Mouse (Mus musculus): Measurements from ENCODE around the gene Pex14. TPM values are rescaled to one million over a fixed set of nuclear protein-coding genes. Genes with fewer than 3 reads are reported as not detected.

Gene Pex14
- polyA plus RNA-seq, 1 experiment from 2014 or later: 36.0 TPM

GRCm38 (mm10) chr4:148964541-148965310, 134.9 kb downstream of the Pex14 start:
- no peak overlapping the region for H3K4me2 ChIP-seq
- H3K9ac ChIP-seq: no peak overlapping the region
- no peak overlapping the region for H3K27ac ChIP-seq
- ATAC-seq (replicated peaks; ENCODE audit: insufficient number of reproducible peaks, insufficient read depth, low FRiP score, low read depth): no peak
- no peaks in the 10 kb centered on the region for H3K9me3 ChIP-seq (replicated peaks)
- peaks cover 56% of the 10 kb centered on the region for H3K4me1 ChIP-seq (replicated peaks)
- no peak overlapping the region for H3K4me3 ChIP-seq
- no peaks in the 10 kb centered on the region for H3K36me3 ChIP-seq
- WGBS: 85% methylated on average over 10 of the region's 10 CpGs
- no peaks in the 10 kb centered on the region for H3K27me3 ChIP-seq

GRCm38 (mm10) chr4:148962096-148962495, 137.6 kb downstream of the Pex14 start:
- H3K4me2 ChIP-seq: peak overlapping the region; percentile 59; the same call in 1 of the 2 replicates
- WGBS: 83% methylated on average over 1 of the region's 1 CpGs
- H3K9me3 ChIP-seq (replicated peaks): no peaks in the 10 kb centered on the region
- H3K4me3 ChIP-seq: no peak overlapping the region
- H3K4me1 ChIP-seq (replicated peaks): peaks cover 49% of the 10 kb centered on the region
- no peak overlapping the region; the same call in 1 of the 2 replicates for H3K9ac ChIP-seq
- no peaks in the 10 kb centered on the region for H3K27me3 ChIP-seq
- no peaks in the 10 kb centered on the region for H3K36me3 ChIP-seq
- ATAC-seq (replicated peaks; ENCODE audit: insufficient number of reproducible peaks, insufficient read depth, low FRiP score, low read depth): no peak
- H3K27ac ChIP-seq: peak overlapping the region; percentile 96; the same call in 1 of the 2 replicates

GRCm38 (mm10) chr4:148961081-148961480, 138.6 kb downstream of the Pex14 start:
- H3K27me3 ChIP-seq: no peaks in the 10 kb centered on the region
- WGBS: 86% methylated on average over 19 of the region's 19 CpGs
- peak overlapping the region; percentile 31 for H3K4me3 ChIP-seq
- H3K9me3 ChIP-seq (replicated peaks): no peaks in the 10 kb centered on the region
- peak overlapping the region; percentile 96 for H3K27ac ChIP-seq
- no peak for ATAC-seq (replicated peaks; ENCODE audit: insufficient number of reproducible peaks, insufficient read depth, low FRiP score, low read depth)
- H3K4me1 ChIP-seq (replicated peaks): peaks cover 46% of the 10 kb centered on the region
- H3K9ac ChIP-seq: peak overlapping the region; percentile 44
- no peaks in the 10 kb centered on the region for H3K36me3 ChIP-seq
- H3K4me2 ChIP-seq: peak overlapping the region; percentile 59

- Histone ChIP-seq H3K9me3 (replicated peaks) (no peaks in the 10 kb centered on the region), H3K4me2 (peak overlapping the region; percentile 59), H3K4me1 (replicated peaks) (peaks cover 50% of the 10 kb centered on the region), H3K9ac (peak overlapping the region; percentile 44), H3K4me3 (peak overlapping the region; percentile 31), H3K36me3 (no peaks in the 10 kb centered on the region), H3K27me3 (no peaks in the 10 kb centered on the region), H3K27ac (peak overlapping the region; percentile 96)
- WGBS: 38% methylated on average over 12 of the region's 12 CpGs
- peak; percentile 83 for ATAC-seq (replicated peaks; ENCODE audit: insufficient number of reproducible peaks, insufficient read depth, low FRiP score, low read depth)
Observed at GRCm38 (mm10) chr4:148960011-148960410, 139.7 kb downstream of the Pex14 start.

GRCm38 (mm10) chr4:148955131-148955813, 144.4 kb downstream of the Pex14 start:
- Histone ChIP-seq H3K4me3 (no peak overlapping the region), H3K4me1 (replicated peaks) (peaks cover 66% of the 10 kb centered on the region), H3K4me2 (no peak overlapping the region), H3K27ac (peak overlapping the region; percentile 79), H3K27me3 (peaks cover 24% of the 10 kb centered on the region), H3K9me3 (replicated peaks) (no peaks in the 10 kb centered on the region), H3K36me3 (peaks cover 9% of the 10 kb centered on the region; the same call in 1 of the 2 replicates), H3K9ac (0 out of 2 replicates have a peak overlapping the region, but pooled peaks have one; percentile 1)
- 60% methylated on average over 14 of the region's 14 CpGs for WGBS
- peak; percentile 55; the same call in 1 of the 2 replicates for ATAC-seq (replicated peaks; ENCODE audit: insufficient number of reproducible peaks, insufficient read depth, low FRiP score, low read depth)

- no peak for ATAC-seq (replicated peaks; ENCODE audit: insufficient number of reproducible peaks, insufficient read depth, low FRiP score, low read depth)
- H3K9ac ChIP-seq: peak overlapping the region; percentile 41; the same call in 1 of the 2 replicates
- H3K36me3 ChIP-seq: peaks cover 35% of the 10 kb centered on the region; the same call in 1 of the 2 replicates
- H3K9me3 ChIP-seq (replicated peaks): no peaks in the 10 kb centered on the region
- peaks cover 63% of the 10 kb centered on the region for H3K4me1 ChIP-seq (replicated peaks)
- H3K4me3 ChIP-seq: peak overlapping the region; percentile 37
- peak overlapping the region; percentile 54 for H3K4me2 ChIP-seq
- H3K27ac ChIP-seq: no peak overlapping the region
- H3K27me3 ChIP-seq: peaks cover 26% of the 10 kb centered on the region
- WGBS: 23% methylated on average over 69 of the region's 69 CpGs
Observed at GRCm38 (mm10) chr4:148952328-148953222, 147.1 kb downstream of the Pex14 start.

GRCm38 (mm10) chr4:148951821-148952291, 147.8 kb downstream of the Pex14 start:
- peak overlapping the region; percentile 54 for H3K4me2 ChIP-seq
- no peak for ATAC-seq (replicated peaks; ENCODE audit: insufficient number of reproducible peaks, insufficient read depth, low FRiP score, low read depth)
- 14% methylated on average over 44 of the region's 44 CpGs for WGBS
- peak overlapping the region; percentile 87 for H3K27ac ChIP-seq
- H3K9me3 ChIP-seq (replicated peaks): no peaks in the 10 kb centered on the region
- peaks cover 69% of the 10 kb centered on the region for H3K4me1 ChIP-seq (replicated peaks)
- peak overlapping the region; percentile 37 for H3K4me3 ChIP-seq
- H3K9ac ChIP-seq: peak overlapping the region; percentile 41; the same call in 1 of the 2 replicates
- H3K27me3 ChIP-seq: peaks cover 26% of the 10 kb centered on the region
- H3K36me3 ChIP-seq: peaks cover 42% of the 10 kb centered on the region; the same call in 1 of the 2 replicates

- peak; percentile 53 for ATAC-seq (replicated peaks; ENCODE audit: insufficient number of reproducible peaks, insufficient read depth, low FRiP score, low read depth)
- 22% methylated on average over 25 of the region's 25 CpGs for WGBS
- Histone ChIP-seq H3K4me3 (peak overlapping the region; percentile 37; the same call in 1 of the 2 replicates), H3K4me2 (peak overlapping the region; percentile 54), H3K4me1 (replicated peaks) (peaks cover 69% of the 10 kb centered on the region), H3K27ac (peak overlapping the region; percentile 87), H3K36me3 (peaks cover 46% of the 10 kb centered on the region; the same call in 1 of the 2 replicates), H3K9me3 (replicated peaks) (no peaks in the 10 kb centered on the region), H3K9ac (peak overlapping the region; percentile 41; the same call in 1 of the 2 replicates), H3K27me3 (peaks cover 26% of the 10 kb centered on the region)
Observed at GRCm38 (mm10) chr4:148950932-148951650, 148.6 kb downstream of the Pex14 start.

- Histone ChIP-seq H3K4me2 (no peak overlapping the region), H3K4me3 (no peak overlapping the region), H3K27me3 (peaks cover 26% of the 10 kb centered on the region), H3K9me3 (replicated peaks) (no peaks in the 10 kb centered on the region), H3K36me3 (peaks cover 47% of the 10 kb centered on the region; the same call in 1 of the 2 replicates), H3K27ac (peak overlapping the region; percentile 87), H3K4me1 (replicated peaks) (peaks cover 70% of the 10 kb centered on the region), H3K9ac (peak overlapping the region; percentile 0; the same call in 1 of the 2 replicates)
- 49% methylated on average over 6 of the region's 6 CpGs for WGBS
- ATAC-seq (replicated peaks; ENCODE audit: insufficient number of reproducible peaks, insufficient read depth, low FRiP score, low read depth): no peak
Observed at GRCm38 (mm10) chr4:148950487-148950886, 149.2 kb downstream of the Pex14 start.

- peaks cover 64% of the 10 kb centered on the region for H3K4me1 ChIP-seq (replicated peaks)
- peaks cover 55% of the 10 kb centered on the region; the same call in 1 of the 2 replicates for H3K36me3 ChIP-seq
- peaks cover 22% of the 10 kb centered on the region for H3K27me3 ChIP-seq
- WGBS: 43% methylated on average over 10 of the region's 10 CpGs
- ATAC-seq (replicated peaks; ENCODE audit: insufficient number of reproducible peaks, insufficient read depth, low FRiP score, low read depth): no peak
- H3K27ac ChIP-seq: peak overlapping the region; percentile 16; the same call in 1 of the 2 replicates
- H3K9ac ChIP-seq: 0 out of 2 replicates have a peak overlapping the region, but pooled peaks have one; percentile 17
- H3K9me3 ChIP-seq (replicated peaks): no peaks in the 10 kb centered on the region
- H3K4me3 ChIP-seq: no peak overlapping the region
- no peak overlapping the region for H3K4me2 ChIP-seq
Observed at GRCm38 (mm10) chr4:148947833-148948388, 151.8 kb downstream of the Pex14 start.
